Mouse (Mus musculus): ENCODE results near the gene Yipf2. TPM values are rescaled to one million over a fixed set of nuclear protein-coding genes. Genes with fewer than 3 reads are reported as not detected.

Yipf2 gene
- polyA plus RNA-seq, 1 experiment, result 12.5 TPM

DNA sequence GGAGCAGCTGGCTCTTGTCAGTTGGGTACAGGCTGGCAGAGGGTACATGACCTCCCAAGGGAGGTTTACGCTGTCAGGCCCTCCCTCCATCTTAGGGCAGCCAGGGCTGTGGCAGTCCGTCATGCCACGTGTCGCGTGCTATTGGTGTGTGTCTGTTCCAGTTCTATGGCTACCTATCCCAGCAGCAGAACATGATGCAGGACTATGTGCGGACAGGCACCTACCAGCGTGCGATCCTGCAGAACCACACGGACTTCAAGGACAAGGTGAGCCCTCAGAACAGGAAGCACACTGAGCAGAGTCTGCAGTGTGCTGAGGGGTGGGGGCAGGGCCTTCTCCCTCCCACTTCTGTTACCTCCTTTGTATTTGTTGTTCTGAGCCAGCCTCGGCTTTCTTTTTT is 17.4 kb downstream of the Yipf2 start:
- Histone ChIP-seq H3ac (ENCODE audit: control insufficient read depth, insufficient read length, low read depth) (no peak overlapping the region), H3K79me2 (ENCODE audit: control insufficient read depth, insufficient read depth) (no peaks in the 10 kb centered on the region), H3K79me3 (ENCODE audit: low read depth) (no peaks in the 10 kb centered on the region), H3K4me3 (ENCODE audit: insufficient read depth, poor library complexity, severe bottlenecking) (no peak overlapping the region), H3K36me3 (ENCODE audit: control insufficient read depth, insufficient read depth) (peaks cover 49% of the 10 kb centered on the region), H3K27me3 (ENCODE audit: control insufficient read depth, insufficient read depth, insufficient read length) (no peaks in the 10 kb centered on the region)
- TF ChIP-seq FOSL1 (IDR thresholded peaks at IDR 0.05; ENCODE audit: insufficient read depth, low read length, poor library complexity, severe bottlenecking), result no peak
- no peak for TF ChIP-seq MYOG (IDR thresholded peaks at IDR 0.05; ENCODE audit: control insufficient read depth, extremely low read depth, insufficient read length)

DNA sequence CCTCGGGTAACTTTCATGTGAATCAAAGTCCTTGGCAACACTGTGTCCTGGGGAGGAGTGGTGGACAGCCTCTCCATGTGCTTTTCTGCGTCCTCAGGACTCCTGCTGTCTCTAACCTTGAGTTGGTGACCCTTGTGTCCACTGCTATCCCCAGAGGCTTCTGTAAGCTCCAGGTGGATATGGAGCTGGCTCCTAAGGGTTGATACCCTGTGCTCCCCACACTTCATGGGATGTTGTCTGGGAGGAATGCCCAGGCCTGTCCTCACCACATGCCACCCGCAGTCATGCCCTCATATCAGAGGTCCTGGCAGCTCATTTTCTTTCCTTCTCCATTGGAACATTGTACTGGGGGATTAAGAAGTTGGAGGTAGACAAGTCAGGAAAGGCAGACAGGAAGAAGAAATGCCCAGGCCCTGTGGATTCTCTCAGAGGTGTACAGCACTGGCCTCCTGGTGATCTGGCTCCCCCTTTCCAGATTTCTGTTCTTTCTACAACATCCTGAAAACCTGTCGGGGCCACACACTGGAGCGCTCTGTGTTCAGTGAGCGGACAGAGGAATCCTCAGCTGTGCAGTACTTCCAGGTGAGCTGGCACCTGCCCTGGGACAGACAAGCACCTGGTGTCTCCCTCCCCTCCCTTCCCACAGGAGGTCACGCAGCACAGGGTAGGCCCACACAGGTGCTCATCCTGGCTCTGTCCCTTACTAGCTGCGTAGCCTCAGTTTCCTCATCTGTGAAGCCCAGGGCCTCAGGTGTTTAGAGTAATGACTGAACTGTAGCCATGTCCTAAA is 18.4 kb downstream of the Yipf2 start:
- Histone ChIP-seq H3K27me3 (ENCODE audit: control insufficient read depth, insufficient read depth, insufficient read length) (no peaks in the 10 kb centered on the region), H3ac (ENCODE audit: control insufficient read depth, insufficient read length, low read depth) (no peak overlapping the region), H3K79me2 (ENCODE audit: control insufficient read depth, insufficient read depth) (peaks cover 8% of the 10 kb centered on the region), H3K4me3 (ENCODE audit: insufficient read depth, poor library complexity, severe bottlenecking) (no peak overlapping the region), H3K36me3 (ENCODE audit: control insufficient read depth, insufficient read depth) (peaks cover 54% of the 10 kb centered on the region), H3K79me3 (ENCODE audit: low read depth) (peaks cover under 1% of the 10 kb centered on the region)
- TF ChIP-seq CEBPB (IDR thresholded peaks at IDR 0.05; ENCODE audit: low read depth), result no peak

DNA sequence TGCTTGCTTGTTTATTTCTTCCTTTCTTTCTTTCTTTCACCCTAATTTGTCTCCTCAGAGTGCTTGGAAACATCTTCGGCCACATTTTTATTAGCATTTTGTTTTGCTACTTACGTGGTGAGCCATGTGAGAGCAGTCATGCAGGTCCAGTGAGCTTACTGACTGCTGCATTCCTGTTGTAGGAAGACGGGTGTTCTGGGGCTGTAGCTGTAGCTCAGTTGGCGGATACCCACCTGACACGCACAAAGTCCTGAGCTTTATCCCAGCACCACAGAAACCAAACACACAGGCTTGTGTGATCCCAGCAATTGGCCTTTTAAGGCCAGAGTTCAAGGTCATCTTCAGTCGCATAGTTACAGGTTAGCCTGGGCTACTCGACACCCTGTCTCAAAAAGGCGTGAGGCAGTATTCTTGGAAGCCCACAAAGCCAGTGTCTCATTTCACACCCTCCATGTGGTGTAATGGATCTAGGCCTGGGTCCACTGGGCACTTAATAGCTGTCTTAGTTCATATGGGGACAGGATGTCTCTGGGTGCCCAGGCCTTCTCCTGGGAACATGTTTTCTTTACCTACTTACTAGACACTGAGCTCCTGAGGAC is 23.9 kb downstream of the Yipf2 start:
- Histone ChIP-seq H3K27me3 (ENCODE audit: control insufficient read depth, insufficient read depth, insufficient read length) (no peaks in the 10 kb centered on the region), H3K4me3 (ENCODE audit: insufficient read depth, poor library complexity, severe bottlenecking) (no peak overlapping the region), H3K79me3 (ENCODE audit: low read depth) (peaks cover 42% of the 10 kb centered on the region), H3K79me2 (ENCODE audit: control insufficient read depth, insufficient read depth) (peaks cover 63% of the 10 kb centered on the region), H3ac (ENCODE audit: control insufficient read depth, insufficient read length, low read depth) (no peak overlapping the region), H3K36me3 (ENCODE audit: control insufficient read depth, insufficient read depth) (peaks cover 33% of the 10 kb centered on the region)
- TF ChIP-seq CEBPB (IDR thresholded peaks at IDR 0.05; ENCODE audit: low read depth) (no peak), FOSL1 (IDR thresholded peaks at IDR 0.05; ENCODE audit: insufficient read depth, low read length, poor library complexity, severe bottlenecking) (no peak), MYOG (IDR thresholded peaks at IDR 0.05; ENCODE audit: control insufficient read depth, extremely low read depth, insufficient read length) (no peak), USF1 (IDR thresholded peaks at IDR 0.05; ENCODE audit: low read depth) (no peak), CTCF (IDR thresholded peaks at IDR 0.05; ENCODE audit: control insufficient read depth, insufficient read depth, insufficient read length) (no peak), MYOD1 (IDR thresholded peaks at IDR 0.05; ENCODE audit: control insufficient read depth, insufficient read length, low read depth) (no peak), MAX (IDR thresholded peaks at IDR 0.05) (no peak)

DNA sequence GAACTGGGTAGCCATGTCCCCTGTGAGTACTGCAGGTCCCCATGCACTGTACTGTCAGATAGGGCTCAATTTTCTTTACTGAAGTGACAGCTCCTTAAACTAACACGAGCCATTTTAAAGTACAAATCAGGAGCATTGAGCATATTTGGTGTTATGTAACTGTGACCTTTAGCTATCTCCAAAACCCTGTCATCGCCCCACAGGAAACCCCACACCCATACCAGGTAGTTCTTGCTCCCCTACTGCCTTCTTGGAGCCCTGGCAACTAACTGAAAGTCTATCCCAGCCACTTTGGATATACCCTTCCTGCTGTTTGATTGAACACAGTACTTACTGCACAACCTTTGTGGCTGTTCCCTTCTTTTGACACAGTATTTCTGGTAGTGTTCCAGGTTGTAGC is 25.6 kb downstream of the Yipf2 start:
- TF ChIP-seq MYOG (IDR thresholded peaks at IDR 0.05; ENCODE audit: control insufficient read depth, extremely low read depth, insufficient read length), result no peak
- TF ChIP-seq CEBPB (IDR thresholded peaks at IDR 0.05; ENCODE audit: low read depth), result no peak
- TF ChIP-seq MYOD1 (IDR thresholded peaks at IDR 0.05; ENCODE audit: control insufficient read depth, insufficient read length, low read depth), result no peak
- TF ChIP-seq FOSL1 (IDR thresholded peaks at IDR 0.05; ENCODE audit: insufficient read depth, low read length, poor library complexity, severe bottlenecking), result no peak
- no peak for TF ChIP-seq MAX (IDR thresholded peaks at IDR 0.05)
- no peak for TF ChIP-seq CTCF (IDR thresholded peaks at IDR 0.05; ENCODE audit: control insufficient read depth, insufficient read depth, insufficient read length)
- TF ChIP-seq USF1 (IDR thresholded peaks at IDR 0.05; ENCODE audit: low read depth), result no peak
- Histone ChIP-seq H3K36me3 (ENCODE audit: control insufficient read depth, insufficient read depth) (peaks cover 24% of the 10 kb centered on the region), H3ac (ENCODE audit: control insufficient read depth, insufficient read length, low read depth) (no peak overlapping the region), H3K27me3 (ENCODE audit: control insufficient read depth, insufficient read depth, insufficient read length) (no peaks in the 10 kb centered on the region), H3K4me3 (ENCODE audit: insufficient read depth, poor library complexity, severe bottlenecking) (no peak overlapping the region), H3K79me3 (ENCODE audit: low read depth) (peaks cover 52% of the 10 kb centered on the region), H3K79me2 (ENCODE audit: control insufficient read depth, insufficient read depth) (peaks cover 80% of the 10 kb centered on the region)

DNA sequence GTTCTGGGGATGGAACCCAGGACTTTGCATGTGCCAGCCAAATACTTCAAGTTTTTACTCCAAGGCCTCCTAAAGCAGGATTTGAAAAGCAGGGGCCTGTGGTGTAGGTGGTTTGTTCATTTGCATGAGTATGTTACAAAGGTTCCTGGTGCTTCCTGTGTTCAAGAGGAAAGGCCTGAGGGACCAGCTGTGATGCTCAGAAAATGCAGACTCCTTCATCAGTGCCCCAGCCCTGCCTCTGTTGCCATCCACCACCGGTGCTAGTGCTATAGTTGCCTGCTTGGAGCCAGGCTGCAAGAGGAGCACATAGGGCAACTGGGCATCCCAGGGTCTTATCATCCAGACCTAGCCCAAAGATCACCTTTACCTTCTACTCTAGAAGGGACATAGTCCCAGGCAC is 26.1 kb downstream of the Yipf2 start:
- H3K79me3 ChIP-seq (ENCODE audit: low read depth), result peaks cover 54% of the 10 kb centered on the region
- no peaks in the 10 kb centered on the region for H3K27me3 ChIP-seq (ENCODE audit: control insufficient read depth, insufficient read depth, insufficient read length)
- no peak overlapping the region for H3ac ChIP-seq (ENCODE audit: control insufficient read depth, insufficient read length, low read depth)
- no peak overlapping the region for H3K4me3 ChIP-seq (ENCODE audit: insufficient read depth, poor library complexity, severe bottlenecking)
- TF ChIP-seq USF1 (IDR thresholded peaks at IDR 0.05; ENCODE audit: low read depth) (no peak), MYOD1 (IDR thresholded peaks at IDR 0.05; ENCODE audit: control insufficient read depth, insufficient read length, low read depth) (no peak), CTCF (IDR thresholded peaks at IDR 0.05; ENCODE audit: control insufficient read depth, insufficient read depth, insufficient read length) (no peak), MYOG (IDR thresholded peaks at IDR 0.05; ENCODE audit: control insufficient read depth, extremely low read depth, insufficient read length) (no peak), MAX (IDR thresholded peaks at IDR 0.05) (no peak), CEBPB (IDR thresholded peaks at IDR 0.05; ENCODE audit: low read depth) (no peak), FOSL1 (IDR thresholded peaks at IDR 0.05; ENCODE audit: insufficient read depth, low read length, poor library complexity, severe bottlenecking) (no peak)
- H3K36me3 ChIP-seq (ENCODE audit: control insufficient read depth, insufficient read depth), result peaks cover 22% of the 10 kb centered on the region
- H3K79me2 ChIP-seq (ENCODE audit: control insufficient read depth, insufficient read depth), result peaks cover 85% of the 10 kb centered on the region

DNA sequence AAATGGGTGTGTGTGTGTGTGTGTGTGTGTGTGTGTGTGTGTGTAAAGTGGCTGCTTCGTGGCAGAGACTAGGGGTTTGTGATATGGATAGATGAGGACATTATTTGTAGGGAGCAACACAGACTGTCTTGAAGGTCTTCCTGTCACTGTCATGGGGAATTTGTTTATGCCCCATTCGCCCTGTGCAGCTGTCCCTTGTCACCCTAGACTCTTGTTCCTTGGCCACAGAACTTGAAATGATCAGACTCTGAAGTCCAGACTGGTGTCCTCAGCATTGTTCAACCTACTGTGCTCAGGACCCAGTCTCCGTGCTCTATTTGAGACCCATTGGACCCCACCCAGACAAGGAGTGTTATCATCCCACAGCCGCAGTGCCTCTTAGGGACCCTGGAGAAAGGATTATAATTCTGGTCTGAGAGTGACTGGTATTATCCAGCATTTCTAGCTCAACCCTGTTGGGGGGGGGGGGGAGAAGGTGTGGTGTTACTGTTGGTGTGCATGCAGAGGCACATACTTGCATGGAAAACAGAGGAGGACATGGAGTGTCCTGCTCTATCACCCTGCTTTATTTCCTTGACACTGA is 27.5 kb downstream of the Yipf2 start:
- Histone ChIP-seq H3K79me2 (ENCODE audit: control insufficient read depth, insufficient read depth) (peaks cover 99% of the 10 kb centered on the region), H3K36me3 (ENCODE audit: control insufficient read depth, insufficient read depth) (peaks cover 14% of the 10 kb centered on the region), H3ac (ENCODE audit: control insufficient read depth, insufficient read length, low read depth) (no peak overlapping the region), H3K4me3 (ENCODE audit: insufficient read depth, poor library complexity, severe bottlenecking) (no peak overlapping the region), H3K79me3 (ENCODE audit: low read depth) (peaks cover 64% of the 10 kb centered on the region), H3K27me3 (ENCODE audit: control insufficient read depth, insufficient read depth, insufficient read length) (no peaks in the 10 kb centered on the region)
- TF ChIP-seq FOSL1 (IDR thresholded peaks at IDR 0.05; ENCODE audit: insufficient read depth, low read length, poor library complexity, severe bottlenecking) (no peak), MYOD1 (IDR thresholded peaks at IDR 0.05; ENCODE audit: control insufficient read depth, insufficient read length, low read depth) (no peak), CEBPB (IDR thresholded peaks at IDR 0.05; ENCODE audit: low read depth) (no peak), MAX (IDR thresholded peaks at IDR 0.05) (no peak), MYOG (IDR thresholded peaks at IDR 0.05; ENCODE audit: control insufficient read depth, extremely low read depth, insufficient read length) (no peak), CTCF (IDR thresholded peaks at IDR 0.05; ENCODE audit: control insufficient read depth, insufficient read depth, insufficient read length) (no peak), USF1 (IDR thresholded peaks at IDR 0.05; ENCODE audit: low read depth) (no peak)

Measured in C2C12 (cell line).